Mouse (Mus musculus) skeletal muscle tissue, adult 2 months (tissue): ENCODE data around the gene Agbl3.
A peak's percentile ranks its signal among the peaks of the same experiment; 100 is the strongest.

Source experiments
- DNase-seq: peaks from one replicate; pipeline ENCODE4 v3.0.0-alpha.2; 2012; ENCODE audit warnings: low read depth, low spot score

The Agbl3 gene

DNA sequence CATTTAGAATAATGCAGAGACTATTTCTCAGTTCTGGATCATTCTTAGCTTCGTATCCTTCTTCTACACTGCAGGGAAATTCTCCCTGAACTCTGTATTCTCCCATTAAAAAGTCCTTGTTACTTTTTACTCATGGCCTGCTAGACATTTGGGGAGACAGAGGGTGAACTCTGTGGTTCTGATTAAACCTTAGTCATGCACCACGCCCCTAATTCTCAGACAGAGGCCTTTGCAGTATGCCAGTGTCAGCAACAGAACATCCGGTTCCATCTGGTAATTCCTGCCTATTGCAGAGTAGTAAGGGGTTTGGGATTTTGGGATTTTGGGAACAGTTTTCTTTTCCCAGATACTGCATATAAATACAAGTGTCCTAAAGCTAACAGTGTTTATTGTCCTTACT is 16.6 kb downstream of the Agbl3 start:
- no peak for DNase-seq

DNA sequence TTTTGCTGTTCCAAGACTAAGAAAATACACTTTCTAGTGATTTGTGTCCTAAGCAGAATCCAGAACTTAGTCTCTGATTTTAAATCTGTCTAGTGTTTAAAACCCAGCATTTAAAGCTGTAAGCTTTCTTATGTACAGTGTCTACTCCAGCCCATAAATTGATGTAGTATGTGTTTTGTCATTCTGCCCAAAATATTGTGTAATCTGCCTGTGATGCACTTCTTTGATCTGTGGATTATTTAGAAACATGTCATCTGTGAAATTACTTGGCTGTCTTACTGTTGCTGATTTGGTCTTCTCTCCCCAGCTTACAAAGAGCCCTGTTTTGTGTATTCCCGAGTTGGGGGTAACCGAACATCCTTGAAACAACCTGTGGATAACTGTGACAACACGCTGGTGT is 17.7 kb downstream of the Agbl3 start:
- no peak for DNase-seq

DNA sequence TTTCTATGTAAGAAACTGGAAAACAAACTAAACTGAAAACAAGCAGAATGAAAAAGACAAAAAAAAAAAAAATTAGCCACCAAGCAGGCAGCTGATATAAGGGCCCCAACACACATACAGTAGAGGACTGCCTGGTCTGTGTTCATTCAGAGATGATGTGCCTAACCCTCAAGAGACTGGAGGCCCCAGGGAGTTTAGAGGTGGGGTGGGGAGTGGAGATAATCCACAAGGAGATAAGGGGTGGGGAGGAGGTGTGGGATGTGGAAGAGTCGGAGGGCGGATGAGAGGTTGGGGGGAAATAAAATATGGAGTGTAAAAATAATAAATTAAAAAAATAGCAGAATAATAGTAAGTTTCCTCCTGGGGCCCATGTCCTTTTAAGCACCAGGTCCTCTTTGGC is 25.4 kb downstream of the Agbl3 start:
- DNase-seq = no peak

DNA sequence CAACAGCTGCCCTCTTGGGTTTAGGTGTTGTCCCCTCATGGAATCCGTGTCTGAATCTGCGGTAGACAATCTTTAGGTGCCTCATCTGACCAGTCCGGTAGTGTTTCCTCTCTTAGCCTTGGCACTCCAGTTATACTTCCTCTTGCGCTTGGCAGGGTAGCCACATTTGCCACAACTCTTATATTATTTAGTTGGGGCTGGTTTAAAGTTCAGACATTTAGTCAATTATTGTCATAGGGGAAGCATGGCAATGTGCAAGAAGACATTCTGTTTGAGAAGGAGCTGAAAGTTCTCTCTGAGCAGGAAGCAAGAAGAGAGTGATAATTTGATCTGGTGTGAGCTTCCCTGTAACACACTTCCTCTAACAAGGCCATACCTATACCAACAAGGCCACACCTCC is 30.4 kb downstream of the Agbl3 start:
- no peak for DNase-seq

DNA sequence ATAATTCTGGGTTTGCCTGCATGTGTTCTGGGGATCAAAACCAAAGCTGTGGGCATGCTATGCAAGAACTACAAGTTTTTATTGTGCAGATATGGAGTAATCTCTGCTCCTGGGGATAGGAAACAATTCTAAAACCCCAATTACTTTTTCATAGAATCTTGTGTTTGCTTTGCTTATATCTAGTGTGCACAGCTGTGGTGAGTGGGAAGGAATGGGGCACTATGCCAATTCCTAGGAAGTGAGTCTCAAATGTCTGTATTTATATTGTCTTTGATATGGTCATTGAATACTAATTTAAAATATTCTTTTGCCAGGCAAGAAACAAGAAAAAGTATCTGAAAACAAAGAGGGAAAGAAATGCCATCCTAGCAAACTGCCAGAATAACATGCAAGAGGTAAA is 44.2 kb downstream of the Agbl3 start:
- DNase-seq = no peak

DNA sequence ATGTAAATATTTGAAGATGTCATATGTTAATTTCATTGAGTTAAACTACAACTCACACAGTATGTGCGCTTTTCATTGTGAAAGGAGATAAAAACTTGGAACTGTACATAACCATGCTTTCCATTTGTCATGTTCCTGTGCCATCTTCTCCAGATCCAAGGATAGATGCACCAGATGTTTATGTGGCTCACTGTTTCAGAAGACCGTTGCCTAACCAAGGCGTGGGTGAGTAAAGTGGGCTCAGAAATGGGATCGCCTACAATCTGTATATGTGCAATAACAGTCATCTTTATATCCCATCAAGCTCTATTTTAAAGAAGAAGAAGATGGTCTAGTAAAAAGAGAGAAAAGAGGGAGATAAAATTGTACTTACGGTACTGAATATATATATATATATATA is 52.1 kb downstream of the Agbl3 start:
- no peak for DNase-seq

DNA sequence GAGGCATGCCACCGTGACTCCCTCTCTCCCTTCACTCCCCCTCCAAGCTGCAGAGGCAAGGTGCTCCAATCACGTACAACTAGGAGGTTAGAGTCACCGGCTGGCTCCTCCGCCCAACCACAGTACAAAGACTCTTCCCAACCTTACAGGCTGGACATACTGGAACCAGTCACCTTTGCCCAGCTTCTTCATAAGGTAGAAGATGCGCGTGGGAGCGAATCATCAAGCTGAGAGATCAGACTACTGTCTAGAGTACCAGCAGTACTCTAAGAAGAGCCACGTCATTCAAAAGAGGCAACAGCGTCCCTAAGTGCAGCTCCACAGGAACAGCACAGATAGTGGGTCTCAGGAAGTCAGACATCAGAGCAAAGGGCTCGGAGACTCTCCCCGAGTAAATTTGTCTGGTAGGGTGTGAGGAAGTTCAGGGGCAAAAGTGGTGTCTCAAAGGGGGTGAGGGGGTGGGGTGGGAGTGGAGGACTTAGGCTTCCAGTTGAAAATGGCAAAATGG is 81.4 kb downstream of the Agbl3 start:
- DNase-seq = no peak

DNA sequence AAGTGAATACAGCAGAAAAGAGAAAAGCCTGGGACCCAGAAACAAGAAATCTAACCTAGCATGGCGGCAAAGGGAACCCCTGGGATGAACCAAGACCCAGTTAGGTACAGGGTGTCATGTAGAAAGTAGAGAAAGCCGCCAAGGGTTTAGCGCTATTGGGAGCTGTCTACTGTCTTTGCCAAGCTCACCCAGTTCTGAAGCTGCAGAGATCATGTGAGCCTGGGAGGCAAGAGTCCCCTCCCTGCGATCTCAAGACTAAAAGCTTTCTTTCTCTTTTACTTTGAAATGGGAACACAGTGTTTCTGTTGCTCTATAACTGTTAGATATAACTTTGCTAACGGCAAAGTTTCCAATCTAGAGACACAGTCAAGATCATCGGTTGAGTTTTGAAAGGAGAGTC is 82.1 kb downstream of the Agbl3 start:
- DNase-seq = peak; percentile 73

DNA sequence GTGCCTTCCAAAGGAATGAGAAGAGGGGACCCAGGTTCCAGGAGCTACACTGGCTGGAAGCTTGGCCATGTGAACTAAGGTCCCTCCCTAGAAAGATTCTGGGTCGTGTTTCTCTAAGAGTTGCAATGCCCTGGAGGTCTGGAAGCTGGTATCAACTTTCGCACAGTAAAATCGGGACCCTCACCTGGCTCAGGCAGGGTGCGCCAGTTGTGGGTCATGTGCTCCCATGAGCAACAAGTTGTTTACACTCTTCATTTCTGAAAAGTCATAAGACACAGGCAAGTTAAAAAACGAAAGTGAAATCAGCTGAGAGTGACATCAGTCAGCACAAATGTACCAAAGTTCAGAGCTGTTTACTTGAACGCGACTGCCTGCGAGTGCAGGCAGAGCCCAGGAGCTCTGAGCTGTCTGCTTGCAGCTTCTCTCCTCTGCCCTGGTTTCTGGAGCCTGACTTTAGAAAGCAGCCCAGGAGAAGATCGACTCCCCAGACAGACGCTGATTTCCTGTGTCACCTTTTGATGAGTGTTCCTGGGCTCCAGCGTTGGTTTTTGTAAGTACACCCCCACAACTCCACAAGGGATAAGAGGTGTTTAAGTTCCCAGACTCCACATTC is 82.7 kb downstream of the Agbl3 start, which contains the start of gene Tmem140:
Tmem140 (plus strand) TSS at position 356 of the 613 bp plus-strand sequence.
- peak; percentile 82 for DNase-seq

DNA sequence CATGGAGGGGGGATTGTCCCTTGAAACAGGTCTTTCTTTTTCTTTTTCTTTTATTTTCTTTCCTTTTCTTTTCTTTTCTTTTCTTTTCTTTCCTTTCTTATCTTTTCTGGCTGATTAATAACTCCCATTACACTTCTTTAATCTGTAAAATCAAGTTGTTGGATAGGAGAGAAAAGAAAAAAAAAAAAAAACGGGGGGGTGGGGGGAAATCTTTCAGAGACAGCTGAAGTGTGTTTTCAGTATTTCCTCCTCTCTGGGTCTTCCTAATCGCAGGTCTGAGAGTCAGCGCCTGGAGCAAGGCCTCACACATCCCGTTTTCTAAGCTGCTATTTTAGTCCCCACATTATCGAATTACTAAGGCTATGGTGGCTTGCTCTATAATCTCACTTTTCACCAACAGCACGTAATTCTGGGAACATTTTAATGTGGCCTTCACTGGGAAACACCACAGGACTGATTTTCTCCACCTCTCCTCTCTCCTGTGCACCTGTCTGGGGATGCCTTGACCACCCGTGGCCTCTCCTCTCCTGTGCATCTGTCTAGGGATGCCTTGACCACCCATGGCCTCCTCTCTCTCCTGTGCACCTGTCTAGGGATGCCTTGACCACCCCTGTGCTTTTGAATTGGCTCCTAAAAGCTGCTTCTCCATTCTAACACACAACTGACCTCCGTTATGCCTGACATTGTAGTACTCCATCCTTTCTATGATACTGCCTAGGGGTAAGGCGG is 83.7 kb downstream of the Agbl3 start:
- no peak for DNase-seq

DNA sequence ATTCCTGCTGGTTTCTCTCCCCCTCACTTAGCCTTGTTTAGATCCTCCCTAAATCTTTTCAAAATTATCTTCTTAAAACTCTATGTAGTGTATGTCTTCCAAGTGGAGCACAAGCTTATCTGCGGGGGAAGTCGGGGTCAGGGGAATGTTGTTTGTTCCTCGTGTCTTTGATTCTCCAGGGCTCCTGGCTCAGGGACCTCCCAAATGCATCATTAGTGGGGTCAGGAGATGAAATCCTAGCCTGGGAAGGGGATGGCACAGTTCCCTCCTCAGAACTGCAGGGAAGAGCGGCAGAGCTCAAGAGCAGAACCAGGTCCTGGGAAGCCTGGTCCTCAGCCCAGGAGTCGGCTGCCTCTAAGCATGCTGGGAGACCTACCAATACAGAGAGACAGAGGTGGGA is 85.0 kb downstream of the Agbl3 start:
- no peak for DNase-seq

DNA sequence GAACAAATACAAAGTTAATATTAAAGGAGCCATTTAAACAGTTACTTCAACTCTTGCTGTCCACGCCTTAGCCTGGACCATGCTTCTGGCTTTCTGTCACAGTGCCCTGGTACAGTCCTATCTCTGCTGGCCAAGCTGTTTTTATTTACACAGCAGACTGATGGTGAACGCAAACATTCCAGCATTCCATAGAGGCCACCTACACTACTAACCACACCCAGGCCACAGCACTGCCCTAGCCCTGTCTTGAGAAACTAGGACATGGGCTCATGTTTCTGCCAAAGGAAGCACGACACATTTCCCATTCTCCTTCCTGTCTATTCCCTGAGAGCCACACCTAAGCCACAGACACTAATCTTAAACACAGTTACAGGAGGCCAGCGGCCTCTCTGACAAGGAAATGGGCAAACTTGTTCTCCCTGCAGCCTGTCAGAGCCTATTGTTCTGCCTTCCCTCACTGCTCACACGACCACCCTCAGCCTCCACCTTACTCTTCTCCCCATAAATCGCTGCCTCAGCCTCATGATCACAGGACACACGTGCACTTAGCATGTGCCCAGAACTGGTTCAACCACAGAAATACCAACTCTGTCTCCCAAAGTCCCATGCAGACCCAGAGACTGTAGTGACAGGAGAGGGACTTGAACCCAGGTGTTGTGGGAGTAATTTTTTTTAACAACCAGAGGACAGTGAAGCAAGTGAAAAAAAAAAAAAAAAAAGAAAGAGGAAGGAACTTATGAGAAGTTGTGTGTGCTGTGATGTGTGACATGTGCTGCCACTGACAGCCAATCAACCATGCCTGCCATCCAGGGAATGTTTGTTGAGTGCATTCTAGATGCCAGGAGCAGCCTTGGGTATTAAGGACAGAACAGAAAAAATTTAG is 85.7 kb downstream of the Agbl3 start:
- peak; percentile 62 for DNase-seq

DNA sequence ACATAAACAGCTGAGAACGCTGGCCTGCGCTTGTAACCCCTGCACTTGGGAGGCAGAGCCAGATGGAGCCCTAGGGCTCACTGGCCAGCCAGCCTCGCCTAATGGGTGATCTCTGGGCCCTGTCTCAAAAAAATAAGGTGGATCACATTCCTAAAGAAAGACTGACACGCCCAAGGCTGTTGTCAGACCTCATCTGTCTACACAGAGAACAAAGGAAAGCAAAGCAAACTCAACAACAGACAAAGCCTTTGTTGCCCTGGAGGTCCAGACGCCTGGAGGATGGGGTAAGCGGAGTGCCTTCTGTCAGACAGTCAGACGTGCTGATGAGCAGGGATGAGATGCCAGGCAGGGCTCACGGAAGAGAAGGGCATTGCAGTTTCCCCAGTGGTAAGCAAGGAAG is 86.6 kb downstream of the Agbl3 start:
- DNase-seq = no peak

DNA sequence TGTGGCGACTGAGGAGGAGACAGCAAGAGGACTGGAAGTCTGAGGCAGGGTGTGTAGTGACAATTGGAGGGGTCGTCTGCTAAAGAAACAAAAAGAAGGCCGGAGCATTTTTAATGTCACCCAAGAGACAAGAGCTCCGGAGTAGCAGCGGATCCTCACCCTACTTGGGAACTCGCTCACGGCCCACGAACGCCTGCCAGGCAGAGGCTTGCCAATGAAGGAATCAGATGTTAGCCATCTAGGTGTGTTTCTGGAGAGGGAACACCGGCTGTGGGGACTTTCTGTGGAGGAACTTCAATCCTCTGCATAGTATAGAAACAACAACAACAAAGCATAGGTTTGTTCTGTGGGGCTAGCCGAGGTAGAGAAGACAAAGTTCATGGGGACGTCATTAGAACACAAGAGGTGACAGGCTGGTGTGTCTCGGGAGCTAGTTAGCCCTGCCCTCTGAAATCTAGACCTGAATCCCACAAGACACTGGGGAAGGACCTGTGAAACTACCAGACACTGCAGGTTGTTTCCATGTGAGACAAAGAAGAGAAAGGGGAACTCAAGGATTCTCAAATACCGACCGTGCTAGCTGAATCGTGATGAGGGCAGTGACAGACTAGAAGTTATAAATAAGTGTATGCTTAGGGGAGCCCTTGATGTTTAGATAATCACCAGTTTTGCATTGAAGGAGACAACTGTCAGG is 87.2 kb downstream of the Agbl3 start:
- DNase-seq = no peak

DNA sequence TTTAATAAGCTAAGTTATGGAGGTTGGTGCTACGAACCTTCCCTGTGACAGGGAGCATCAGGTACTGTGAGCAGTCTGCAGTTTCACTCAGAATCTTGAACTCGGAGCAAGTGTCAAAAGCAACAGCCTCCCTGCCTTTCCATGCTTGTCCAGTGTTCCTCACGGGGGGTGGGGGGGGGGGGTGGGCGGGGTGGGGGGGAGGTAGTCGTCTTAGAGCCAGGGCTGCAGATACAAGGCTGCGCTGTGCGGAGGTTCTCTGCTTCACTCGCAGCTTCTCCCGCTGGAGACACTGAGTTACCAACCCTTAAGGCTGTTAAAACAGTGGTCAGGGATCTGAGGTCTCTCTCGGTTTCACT is 87.7 kb downstream of the Agbl3 start:
- DNase-seq = no peak

DNA sequence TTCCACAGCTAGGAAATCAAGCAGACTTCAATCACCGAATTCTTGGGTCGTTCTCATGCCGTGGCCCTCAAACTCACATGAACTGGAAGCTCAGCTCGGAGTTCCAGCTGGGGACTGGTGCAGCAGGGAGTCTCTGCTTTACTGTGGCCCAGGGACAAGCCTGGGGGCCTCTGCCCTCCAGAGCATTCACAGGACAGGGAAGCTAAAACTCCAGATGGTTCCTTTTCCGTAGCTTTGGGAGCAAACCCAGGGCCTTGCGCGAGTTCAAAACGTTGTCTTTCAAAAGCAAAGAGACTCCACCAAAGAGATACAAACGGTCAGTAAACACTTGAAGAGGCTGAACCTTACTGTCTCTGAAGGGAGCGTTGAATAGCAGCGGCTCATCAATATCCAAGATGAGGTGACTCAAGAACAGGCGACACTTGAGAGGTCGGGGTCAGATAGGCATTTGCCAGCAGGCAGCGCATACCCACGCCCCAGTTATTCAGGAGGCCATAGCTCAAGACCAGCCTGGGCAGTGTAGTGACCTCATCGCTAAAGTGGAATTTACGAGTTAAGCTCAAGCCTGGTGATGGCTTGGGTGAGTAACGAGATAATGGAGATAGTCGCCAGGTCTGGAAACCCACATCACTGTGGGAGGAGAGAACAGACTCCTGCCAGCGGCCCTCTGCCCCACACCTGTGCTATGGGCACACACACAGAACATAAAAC is 88.4 kb downstream of the Agbl3 start:
- no peak for DNase-seq

DNA sequence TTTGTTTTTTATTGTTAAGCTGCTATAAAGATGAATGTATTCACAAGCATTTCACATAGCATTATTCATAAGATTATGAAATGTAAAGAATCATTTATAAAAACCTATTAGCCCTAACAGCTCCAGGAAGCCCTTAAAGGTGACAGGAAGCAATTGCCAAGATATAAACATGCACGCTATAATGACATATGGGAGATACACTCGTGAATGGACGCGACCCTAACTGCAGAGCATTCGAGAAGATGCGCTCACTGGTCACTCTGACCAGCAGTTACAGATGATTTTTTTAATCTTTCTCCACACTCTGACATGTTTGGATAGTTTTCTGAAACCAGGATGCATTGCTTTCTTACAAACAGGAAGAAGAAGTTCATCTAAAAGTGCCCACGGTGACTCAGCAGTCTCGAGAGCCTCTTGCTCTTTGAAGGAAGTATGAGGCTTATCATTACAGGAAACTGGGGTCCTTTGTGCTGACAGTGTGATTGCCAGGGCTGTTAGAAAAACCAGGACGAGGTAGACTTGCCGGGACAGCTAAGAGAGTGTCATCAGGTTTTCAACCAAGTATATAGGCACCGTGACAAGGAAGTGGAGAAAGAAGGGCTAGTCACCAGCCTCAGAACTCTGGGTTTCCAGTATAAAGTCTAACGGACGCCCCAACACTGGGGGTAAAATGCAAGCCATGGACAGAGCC is 89.1 kb downstream of the Agbl3 start:
- no peak for DNase-seq

DNA sequence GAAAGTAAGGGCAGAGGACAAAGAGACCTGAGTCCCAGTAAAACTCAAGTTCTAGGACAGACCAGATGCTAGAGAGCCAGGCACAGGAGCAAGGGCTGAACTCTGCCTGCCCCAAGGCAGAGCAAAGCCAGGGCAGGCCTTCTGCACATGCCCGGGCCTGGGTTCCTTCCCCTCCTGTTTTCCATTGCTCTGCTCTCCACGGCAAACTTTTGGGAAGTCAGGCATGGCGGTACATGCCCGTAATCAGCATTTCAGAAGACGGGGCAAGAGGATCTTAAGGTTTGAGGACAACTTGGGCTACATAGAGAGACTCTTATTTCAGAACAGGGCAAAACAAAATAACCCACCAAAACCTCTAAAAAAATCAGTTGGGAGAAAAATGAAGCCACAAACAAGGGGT is 89.9 kb downstream of the Agbl3 start:
- no peak for DNase-seq

DNA sequence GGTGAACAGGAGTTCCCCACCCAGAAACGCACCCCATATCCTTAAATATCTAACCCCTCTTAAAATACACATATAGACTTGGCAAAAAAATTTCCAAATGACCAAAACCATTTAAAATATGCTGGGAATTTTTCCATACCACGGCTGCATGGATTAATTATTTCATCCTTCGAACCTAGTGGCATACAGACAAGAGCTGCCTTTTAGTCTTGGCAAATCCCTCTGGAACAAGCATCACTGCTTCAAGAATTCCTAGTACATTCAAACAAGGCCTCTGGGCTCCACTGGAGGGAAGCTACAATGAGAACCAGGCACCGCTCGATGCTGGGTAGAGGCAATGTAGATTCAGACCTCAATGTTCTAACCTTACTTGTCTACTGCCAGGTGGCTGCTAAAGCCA is 90.5 kb downstream of the Agbl3 start:
- no peak for DNase-seq

DNA sequence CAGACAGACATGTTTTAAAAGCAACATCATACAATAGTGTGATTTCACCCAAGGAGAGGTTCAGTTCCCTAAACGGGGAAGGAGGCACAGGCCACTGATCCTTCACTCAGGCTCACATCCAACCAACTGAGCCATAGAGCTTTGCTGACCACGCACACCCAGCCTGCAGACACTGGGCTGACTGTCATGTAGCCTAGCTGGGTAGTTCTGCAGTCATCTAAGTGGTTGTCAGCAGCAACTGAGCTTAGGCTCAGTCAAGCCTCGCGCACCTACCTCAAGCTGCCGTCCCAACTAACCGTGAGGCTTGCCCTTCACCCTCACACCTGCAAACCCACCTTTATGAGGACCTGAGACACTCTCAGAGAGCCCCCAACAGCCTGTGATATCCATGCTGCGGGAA is 91.7 kb downstream of the Agbl3 start:
- no peak for DNase-seq

DNA sequence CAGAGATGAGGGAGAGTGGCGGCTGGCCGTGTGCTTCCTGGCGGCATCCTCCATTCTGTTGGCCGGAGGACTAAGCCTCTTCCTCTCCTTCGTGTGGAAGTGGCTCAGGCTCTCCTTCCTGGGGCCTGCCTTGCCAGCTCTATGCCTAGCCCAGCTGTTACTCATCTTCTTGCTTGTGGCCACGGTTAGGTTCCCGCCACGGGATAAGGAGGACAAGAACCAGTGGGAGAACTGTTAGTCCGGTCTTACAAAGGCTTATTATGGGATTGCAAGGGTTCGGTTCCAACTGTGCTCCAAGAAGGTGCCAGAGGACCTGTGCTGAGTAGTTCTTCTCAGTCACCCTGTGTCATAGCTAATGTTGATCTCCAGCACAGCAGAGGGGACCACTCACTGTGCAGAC is 92.6 kb downstream of the Agbl3 start:
- no peak for DNase-seq
